Mouse (Mus musculus) G1E (cell line): ENCODE data around the gene Psmc3.

Experiments
- CTCF ChIP-seq: IDR thresholded peaks from 2 replicates; pipeline ENCODE4 v1.5.1; 2012; ENCODE audit warnings: low read depth, low read length, inconsistent platforms, mixed read lengths
- GATA1 ChIP-seq: IDR thresholded peaks from 2 replicates; pipeline ENCODE4 v1.6.1; 2012; ENCODE audit warnings: borderline replicate concordance, low read length, inconsistent platforms, mixed read lengths
- POLR2AphosphoS5 ChIP-seq: IDR thresholded peaks from 2 replicates; pipeline ENCODE4 v1.6.1; 2012; ENCODE audit warnings: low read depth, low read length, inconsistent platforms; ENCODE audit not compliant: insufficient replicate concordance
- TAL1 ChIP-seq: conservative IDR thresholded peaks from 2 replicates; pipeline ENCODE4 v1.6.1; 2012; ENCODE audit warnings: low read depth, low read length, inconsistent platforms, mixed read lengths

GRCm38 (mm10) chr2:91101124-91101740 is 47.4 kb downstream of the Psmc3 start:
- TF ChIP-seq CTCF: peak; percentile 91
- TF ChIP-seq TAL1: no peak
- TF ChIP-seq POLR2AphosphoS5: no peak
- no peak for TF ChIP-seq GATA1
